Mouse (Mus musculus) brain, embryonic 14.5 days (tissue): ENCODE data around the gene Tmeff2.

Source experiments
- CTCF ChIP-seq: fragments of 200-500 bp; IDR thresholded peaks from 2 replicates; pipeline ENCODE4 v1.5.1; 2012; ENCODE audit warnings: inconsistent platforms, mild to moderate bottlenecking, moderate library complexity, borderline replicate concordance; ENCODE audit not compliant: insufficient read depth, insufficient read length; ENCODE audit errors: extremely low read depth
- POLR2A ChIP-seq: fragments of 200-500 bp; IDR thresholded peaks from 2 replicates; pipeline ENCODE4 v1.6.1; 2012; ENCODE audit warnings: mild to moderate bottlenecking, inconsistent platforms, borderline replicate concordance; ENCODE audit not compliant: poor library complexity, insufficient read depth, insufficient read length, severe bottlenecking; ENCODE audit errors: extremely low read depth

- TF ChIP-seq CTCF (no peak), POLR2A (no peak)
Measured at GRCm38 (mm10) chr1:51149488-51149887, 249.0 kb downstream of the Tmeff2 start.
